18 mouse cellular contexts compared by ENCODE assay signal in genomic region chr5:137962945-137963344, GRCm38 (mm10). TPM values are rescaled to one million over a fixed set of nuclear protein-coding genes. Genes with fewer than 3 reads are reported as not detected.
DNase-seq lines count a peak whose midpoint lies in the region; TF ChIP-seq lines count a peak whose summit lies in the region.
"Had no signal": no experiment of that assay in that cellular context is flagged by ENCODE, and none has a peak within 500 bp of the region (broad histone marks: within the 10 kb centered on the region; RNA-seq: fewer than 3 reads in every experiment).

Gene Gjc3, minus strand, starts transcription at chr5:137963098.

- peak within 1 kb of the TSS; percentile 73 for H3K27ac ChIP-seq in layer of hippocampus, adult 2 months
- H3K27ac ChIP-seq: embryonic facial prominence, embryonic 15.5 days; forebrain, embryonic 12.5 days; heart, adult 2 months; limb, embryonic 12.5 days; midbrain, embryonic 13.5 days had no signal

- peak; percentile 15 for DNase-seq in cerebellum, adult 9-10 months
- DNase-seq in cerebellum, postnatal 14 days, result no peak
- no peak for DNase-seq in left cerebral cortex, adult 18-20 months (ENCODE audit: low spot score in 2 of 2)
- no peak for DNase-seq in left cerebral cortex, adult 11 months (ENCODE audit: low spot score)
- DNase-seq in layer of hippocampus, adult 2 months (ENCODE audit: low spot score in 2 of 2), result peak; percentile 11 to 13
- DNase-seq in left cerebral cortex, postnatal 4 days, result peak; percentile 2
- no peak for DNase-seq in kidney, postnatal 25 days
- DNase-seq in kidney, adult 8-10 months, result no peak
- DNase-seq: adrenal gland, postnatal 10 days; B cell, adult 2 months; heart, adult 2 months; liver, postnatal 0 days; lung, postnatal 36 days; thymus, postnatal 4 days had no signal

- no peak for TF ChIP-seq CTCF in layer of hippocampus, adult 2 months (conservative IDR thresholded peaks at IDR 0.05)

- peak within 1 kb of the TSS; percentile 37 for H3K4me3 ChIP-seq in layer of hippocampus, adult 2 months
- H3K4me3 ChIP-seq: embryonic facial prominence, embryonic 15.5 days; forebrain, embryonic 12.5 days; heart, adult 2 months; limb, embryonic 12.5 days; midbrain, embryonic 13.5 days had no signal

- intact Hi-C loops in left cerebral cortex, postnatal 4 days (cut with DNase I), result no loop called here

RNA-seq across cellular contexts. Expression of gene Gjc3, which starts in this region (rescaled TPM):
- total RNA-seq in left cerebral cortex, adult 18-20 months (2021), result 10 to 100 TPM; 13.0 to 15.0 TPM
- 10 to 100 TPM; 23.1 to 24.3 TPM for total RNA-seq in layer of hippocampus, adult 2 months (2021)
- under 1 TPM; 0.58 to 0.76 TPM for total RNA-seq in left cerebral cortex, postnatal 4 days (2021)

Comparison
In these comparisons a context has a peak if more than half of its experiments do, and no peak if none do; other contexts are left out.
1. RNA of gene Gjc3 (total RNA-seq): 23.1 to 24.3 TPM in layer of hippocampus, adult 2 months and 13.0 to 15.0 TPM in left cerebral cortex, adult 18-20 months; 0.58 to 0.76 TPM in left cerebral cortex, postnatal 4 days; every median in the first group is over 4 times any median in the second.
2. DNase-seq: peak in cerebellum, adult 9-10 months (single experiment) and layer of hippocampus, adult 2 months (2 of 2); none in cerebellum, postnatal 14 days (0 of 2), left cerebral cortex, adult 18-20 months (0 of 2), left cerebral cortex, adult 11 months (single experiment), kidney, postnatal 25 days (0 of 2) and kidney, adult 8-10 months (0 of 2).
3. Peak in DNase-seq in left cerebral cortex, postnatal 4 days; RNA of the gene not detected or under 1 TPM.